Mouse (Mus musculus) central nervous system, embryonic 14 days (tissue): ENCODE measurements around the gene Gclc. TPM values are rescaled to one million over a fixed set of nuclear protein-coding genes. Genes with fewer than 3 reads are reported as not detected.

ENCODE experiments used
- polyA plus RNA-seq: library from polyadenylated mRNA; depleted of rRNA; stranded (reverse); fragments of >200 nt; gene quantifications from 2 replicates; pipeline ENCODE4 v1.2.3, GENCODE M21; 2012; rRNA removed

The Gclc gene
- polyA plus RNA-seq: 29.1 and 29.8 TPM in 2 replicates

DNA sequence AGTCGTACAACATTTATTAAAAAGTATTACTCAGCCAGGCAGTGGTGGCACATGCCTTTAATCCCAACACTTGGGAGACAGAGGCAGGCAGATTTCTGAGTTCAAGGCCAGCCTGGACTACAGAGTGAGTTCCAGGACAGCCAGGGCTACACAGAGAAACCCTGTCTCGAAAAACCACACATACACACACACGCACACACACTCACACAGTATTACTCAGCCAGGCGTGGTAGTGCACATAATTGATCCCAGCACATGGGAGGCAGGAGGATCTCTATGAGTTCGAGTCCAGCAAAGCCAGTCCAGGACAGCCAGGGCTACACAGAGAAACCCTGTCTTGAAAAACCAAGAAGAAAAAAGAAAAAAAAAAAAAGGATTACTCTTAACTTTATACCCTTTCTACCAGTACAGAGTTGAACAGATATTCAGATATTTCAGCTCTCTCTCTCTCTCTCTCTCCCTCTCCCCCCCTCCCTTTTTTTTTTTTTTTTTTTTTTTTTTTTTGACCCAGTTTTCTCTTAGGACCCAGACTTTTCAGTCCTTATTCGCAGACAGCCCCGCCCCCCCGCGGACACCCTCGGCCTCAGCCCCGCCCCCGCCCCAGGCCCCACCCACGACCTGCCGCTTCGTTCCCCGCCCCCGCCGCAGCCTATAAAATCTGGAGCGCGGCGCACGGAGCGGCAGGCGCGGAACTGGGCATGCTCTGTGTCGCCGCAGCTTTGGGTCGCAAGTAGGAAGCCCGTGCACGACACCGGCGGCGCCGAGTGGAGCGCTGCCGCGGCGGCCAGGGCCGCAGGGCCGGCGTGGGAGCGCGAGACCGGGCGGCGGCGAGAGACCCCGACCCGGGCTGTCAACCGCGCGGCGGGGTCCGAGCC lies at the start of gene Gclc:
Gene Gclc (plus strand): TSS at position 683 of the 875 bp plus-strand sequence.

Other genes with a start within 250 kb of the Gclc start
- 19.3 and 24.8 TPM in 2 replicates for gene Lrrc1, start 209.7 kb upstream of the Gclc start, polyA plus RNA-seq
- gene Klhl31, start 118.0 kb upstream of the Gclc start, polyA plus RNA-seq: 0.05 and 0.75 TPM in 2 replicates
- 50.2 and 50.7 TPM in 2 replicates for gene Elovl5, start 162.8 kb downstream of the Gclc start, polyA plus RNA-seq